Mouse (Mus musculus) mammary gland, adult 2 months (tissue): ENCODE data around the gene Ugt1a10. TPM values are rescaled to one million over a fixed set of nuclear protein-coding genes. Genes with fewer than 3 reads are reported as not detected.

ENCODE experiments used
- polyA plus RNA-seq: library from polyadenylated mRNA; depleted of rRNA; stranded (reverse); fragments of >200 nt; gene quantifications from 2 replicates; pipeline ENCODE4 v1.2.3, GENCODE M21; 2012; ENCODE audit warnings: low replicate concordance; rRNA removed

Ugt1a10 gene
- polyA plus RNA-seq: not detected in 2 replicates

DNA sequence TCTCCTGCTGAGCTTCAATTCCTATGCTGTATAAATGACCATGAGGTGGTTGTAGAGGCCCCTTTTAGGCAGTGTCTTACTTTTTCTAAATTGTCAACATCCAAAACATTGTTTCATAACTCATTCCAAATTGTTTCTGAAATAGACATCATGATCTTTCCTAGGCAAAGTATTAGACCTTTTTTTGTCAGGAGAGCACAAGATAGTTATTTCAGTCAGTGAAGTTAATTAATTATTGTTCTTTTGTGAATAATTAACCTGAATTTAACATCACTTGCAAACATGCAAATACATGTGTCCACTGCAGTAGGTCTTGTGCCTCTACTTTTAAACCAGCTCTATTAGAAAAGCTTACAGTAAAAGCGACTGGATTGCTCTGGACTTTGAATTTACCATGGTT, at the start of gene Ugt1a10:
TSS of gene Ugt1a10 (plus strand) at position 301 of the 400 bp plus-strand sequence.

GRCm38 (mm10) chr1:88008211-88008697, 46.9 kb upstream of the Ugt1a10 start, which contains the start of gene Usp40:
Gene Usp40 (minus strand): TSS chr1:88008551.

DNA sequence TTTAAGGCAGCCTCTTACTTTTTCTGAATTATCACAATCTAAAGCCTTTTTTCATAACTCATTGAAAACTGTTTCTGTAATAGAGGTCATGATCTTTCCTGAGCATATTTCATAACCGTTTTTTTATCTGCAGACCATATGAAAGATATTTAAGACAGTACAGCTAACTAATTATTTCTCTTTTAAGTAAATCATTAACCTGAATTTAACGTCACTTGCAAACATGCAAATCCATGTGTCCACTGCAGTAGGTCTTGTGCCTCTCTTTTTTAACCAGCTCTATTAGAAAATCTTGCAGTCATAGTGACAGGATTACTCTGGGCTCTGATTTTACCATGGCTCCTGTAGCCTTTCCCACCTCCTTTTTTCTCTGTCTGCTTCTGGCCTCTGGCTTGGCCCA, 15.3 kb downstream of the Ugt1a10 start, which contains the start of gene Ugt1a9:
TSS of gene Ugt1a9 (plus strand) at position 306 of the 400 bp plus-strand sequence.

DNA sequence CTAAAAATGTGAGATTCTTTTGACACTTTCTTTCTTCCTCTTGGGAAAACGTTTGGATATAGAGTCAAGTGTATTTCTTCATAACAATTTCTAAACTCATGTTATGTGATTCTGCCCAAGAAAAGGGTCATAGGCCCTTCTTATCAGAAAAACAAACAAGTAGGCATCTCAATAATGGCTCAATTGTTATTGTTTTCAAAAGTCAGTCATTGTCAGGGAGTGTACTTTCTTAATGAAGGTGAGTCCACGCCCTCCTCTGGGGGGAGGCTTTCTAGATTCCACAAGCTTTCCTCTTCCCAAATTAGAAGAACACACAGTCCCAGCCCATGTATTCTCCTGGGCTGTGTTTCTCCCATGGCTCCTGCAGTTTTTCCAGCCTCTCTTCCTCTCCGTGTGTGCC, 32.3 kb downstream of the Ugt1a10 start, which contains the start of gene Ugt1a8:
TSS of gene Ugt1a8 (plus strand) at position 301 of the 400 bp plus-strand sequence.

GRCm38 (mm10) chr1:88094941-88095492, 39.8 kb downstream of the Ugt1a10 start, which contains the start of gene Ugt1a7c:
Gene Ugt1a7c (plus strand): TSS chr1:88095062.

GRCm38 (mm10) chr1:88103019-88103418, 47.8 kb downstream of the Ugt1a10 start, which contains the start of gene Ugt1a6b:
Gene Ugt1a6b (plus strand): TSS chr1:88103252.

GRCm38 (mm10) chr1:88134457-88135011, 79.3 kb downstream of the Ugt1a10 start, which contains the start of gene Ugt1a6a:
Gene Ugt1a6a (plus strand): TSS chr1:88134809.

GRCm38 (mm10) chr1:88165711-88166110, 110.5 kb downstream of the Ugt1a10 start, which contains the start of gene Ugt1a5:
Gene Ugt1a5 (plus strand): TSS chr1:88166012.

DNA sequence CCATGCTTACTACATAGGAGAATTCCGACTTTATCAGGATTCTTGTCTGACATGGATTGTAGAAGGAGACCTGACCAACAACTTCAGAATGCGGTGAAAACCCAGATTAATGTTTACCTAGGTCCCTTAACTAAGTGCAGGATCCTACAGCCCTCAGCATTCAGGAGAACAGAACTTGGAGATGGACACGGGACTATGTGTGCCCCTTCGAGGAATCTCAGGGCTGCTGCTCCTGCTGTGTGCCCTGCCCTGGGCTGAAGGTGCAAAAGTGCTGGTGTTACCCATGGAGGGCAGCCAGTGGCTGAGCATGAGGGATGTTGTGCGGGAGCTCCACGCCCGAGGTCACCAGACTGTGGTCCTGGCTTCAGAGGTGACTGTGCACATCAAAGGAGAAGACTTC, 145.3 kb downstream of the Ugt1a10 start, which contains the start of gene Ugt1a2:
TSS of gene Ugt1a2 (plus strand) at position 146 of the 400 bp plus-strand sequence.

DNA sequence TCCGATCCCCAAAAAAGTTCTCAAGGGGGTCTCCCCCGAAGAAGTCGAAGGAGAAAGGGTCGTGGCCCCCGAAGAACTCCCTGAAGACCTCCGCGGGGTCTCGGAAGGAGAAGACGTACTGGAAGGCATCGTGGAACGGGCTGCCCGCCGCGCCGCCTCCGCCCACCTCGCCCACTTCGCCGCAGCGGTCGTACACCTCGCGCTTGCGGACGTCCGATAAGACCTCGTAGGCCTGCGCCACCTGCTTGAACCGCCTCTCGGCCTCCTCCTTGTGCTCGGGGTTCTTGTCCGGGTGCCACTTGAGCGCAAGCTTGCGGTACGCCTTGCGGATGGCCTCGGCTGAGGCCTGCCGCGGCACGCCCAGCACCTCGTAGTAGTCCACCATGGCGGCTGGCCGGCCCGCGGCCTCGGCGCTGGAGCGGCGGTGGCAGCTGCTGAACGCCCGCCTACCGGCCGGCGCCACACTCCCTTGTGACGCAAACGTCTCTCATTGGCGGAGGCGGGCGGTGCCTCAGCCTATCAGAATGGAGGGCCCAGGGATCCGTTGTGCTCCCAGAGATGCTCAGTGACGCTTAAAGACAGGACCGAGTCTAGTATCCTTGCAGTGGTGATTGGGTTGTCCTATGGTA, 150.2 kb downstream of the Ugt1a10 start, which contains the start of gene Dnajb3:
TSS of gene Dnajb3 (minus strand) at position 489 of the 629 bp plus-strand sequence.

DNA sequence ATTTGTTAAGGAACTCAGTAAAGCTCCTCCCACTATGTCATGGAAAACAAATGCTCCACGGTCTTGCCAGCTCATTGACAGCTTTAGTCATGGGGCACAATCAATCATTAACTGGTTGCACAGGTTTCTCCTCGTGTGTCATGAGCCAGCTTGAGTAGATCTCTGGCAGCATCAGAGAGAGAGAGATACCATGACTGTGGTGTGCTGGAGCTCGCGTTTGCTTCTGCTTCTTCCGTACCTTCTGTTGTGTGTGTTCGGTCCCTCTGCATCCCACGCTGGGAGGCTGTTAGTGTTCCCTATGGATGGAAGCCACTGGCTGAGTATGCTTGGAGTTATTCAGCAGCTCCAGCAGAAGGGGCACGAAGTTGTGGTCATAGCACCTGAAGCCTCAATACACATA, 156.6 kb downstream of the Ugt1a10 start, which contains the start of gene Ugt1a1:
TSS of gene Ugt1a1 (plus strand) at position 148 of the 400 bp plus-strand sequence.

DNA sequence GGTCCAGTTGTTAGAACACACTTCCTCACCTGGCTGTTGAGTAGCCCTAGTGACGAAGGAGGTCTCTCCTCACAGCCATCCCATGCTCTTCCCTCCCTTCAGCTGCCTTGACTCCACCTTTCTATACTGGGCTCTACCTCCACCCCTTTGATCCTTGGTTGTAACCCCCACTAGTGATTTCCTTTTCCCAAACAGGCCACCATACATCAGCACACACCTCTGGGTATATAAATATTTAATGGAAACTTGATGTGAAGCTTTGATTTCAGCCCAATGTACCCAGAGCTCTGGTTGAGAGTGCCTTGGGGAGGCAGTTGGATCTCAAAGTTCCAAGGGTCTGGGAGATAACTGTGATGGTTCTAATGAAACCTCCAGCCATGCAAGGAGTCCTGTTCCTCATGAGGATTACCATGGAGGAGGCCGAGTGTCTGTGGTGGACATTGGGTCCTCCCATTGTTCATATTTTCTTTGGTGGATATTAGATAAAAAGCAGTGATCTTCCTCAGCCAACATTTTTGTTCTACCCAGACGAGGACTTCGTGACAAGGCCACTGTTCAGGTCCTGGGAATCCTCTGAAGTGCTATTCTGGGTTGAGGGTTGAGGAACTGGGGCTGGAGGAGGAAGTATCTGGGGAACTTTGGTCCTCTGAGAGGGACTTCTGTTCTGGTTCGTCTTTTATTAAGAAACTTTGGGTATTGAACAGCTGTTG, 171.6 kb downstream of the Ugt1a10 start, which contains the start of gene Mroh2a:
TSS of gene Mroh2a (plus strand) at position 317 of the 710 bp plus-strand sequence.

Other genes starting within 250 kb of the Ugt1a10 start
- gene Dgkd, start 202.1 kb upstream of the Ugt1a10 start, polyA plus RNA-seq: 51.3 and 67.1 TPM in 2 replicates
- gene Usp40, start 46.8 kb upstream of the Ugt1a10 start, polyA plus RNA-seq: 5.8 and 15.8 TPM in 2 replicates
- gene Ugt1a9, start 15.4 kb downstream of the Ugt1a10 start, polyA plus RNA-seq: 0.10 and 0.30 TPM in 2 replicates
- 0.11 TPM in 1 of 2 replicates, not detected in the other for gene Ugt1a8, start 32.4 kb downstream of the Ugt1a10 start, polyA plus RNA-seq
- 2.8 and 3.6 TPM in 2 replicates for gene Ugt1a7c, start 39.7 kb downstream of the Ugt1a10 start, polyA plus RNA-seq
- gene Ugt1a6b, start 47.9 kb downstream of the Ugt1a10 start, polyA plus RNA-seq: 18.2 and 37.5 TPM in 2 replicates
- gene Ugt1a6a, start 79.4 kb downstream of the Ugt1a10 start, polyA plus RNA-seq: 24.6 and 50.6 TPM in 2 replicates
- 0.10 and 0.46 TPM in 2 replicates for gene Ugt1a5, start 110.6 kb downstream of the Ugt1a10 start, polyA plus RNA-seq
- gene Ugt1a2, start 145.2 kb downstream of the Ugt1a10 start, polyA plus RNA-seq: 0.16 and 0.23 TPM in 2 replicates
- 0.52 and 1.2 TPM in 2 replicates for gene Dnajb3, start 150.4 kb downstream of the Ugt1a10 start, polyA plus RNA-seq
- gene Ugt1a1, start 156.6 kb downstream of the Ugt1a10 start, polyA plus RNA-seq: 0.66 and 2.0 TPM in 2 replicates
- 0.16 TPM in 2 replicates for gene Mroh2a, start 171.6 kb downstream of the Ugt1a10 start, polyA plus RNA-seq
- 34.6 and 70.9 TPM in 2 replicates for gene Hjurp, start 222.2 kb downstream of the Ugt1a10 start, polyA plus RNA-seq
- gene Trpm8, start 222.3 kb downstream of the Ugt1a10 start, polyA plus RNA-seq: 0.05 TPM in 1 of 2 replicates, not detected in the other